Mouse (Mus musculus): ENCODE results near the gene Rab23. TPM values are rescaled to one million over a fixed set of nuclear protein-coding genes. Genes with fewer than 3 reads are reported as not detected.

The Rab23 gene
- polyA plus RNA-seq, 1 experiment from 2014 or later: 9.6 TPM

GRCm38 (mm10) chr1:33766520-33767508 is 47.1 kb downstream of the Rab23 start:
- DNase-seq (ENCODE audit: low spot score): no peak

- DNase-seq (ENCODE audit: low spot score): no peak
These were observed 48.6 kb downstream of the Rab23 start for GRCm38 (mm10) chr1:33768091-33768787.

GRCm38 (mm10) chr1:33768827-33769226 is 49.1 kb downstream of the Rab23 start:
- DNase-seq (ENCODE audit: low spot score): no peak

GRCm38 (mm10) chr1:33771621-33772020 is 51.9 kb downstream of the Rab23 start:
- no peak for DNase-seq (ENCODE audit: low spot score)

- no peak for DNase-seq (ENCODE audit: low spot score)
These were observed 52.4 kb downstream of the Rab23 start for GRCm38 (mm10) chr1:33772106-33772505.

GRCm38 (mm10) chr1:33776175-33776611 is 56.5 kb downstream of the Rab23 start:
- DNase-seq (ENCODE audit: low spot score): no peak

- DNase-seq (ENCODE audit: low spot score): no peak
These were observed 64.9 kb downstream of the Rab23 start for GRCm38 (mm10) chr1:33784561-33784960.

GRCm38 (mm10) chr1:33788072-33788471 is 68.4 kb downstream of the Rab23 start:
- no peak for DNase-seq (ENCODE audit: low spot score)

- no peak for DNase-seq (ENCODE audit: low spot score)
These were observed 68.8 kb downstream of the Rab23 start for GRCm38 (mm10) chr1:33788493-33788892.

Other genes with a start within 250 kb of the Rab23 start
- 43.6 and 46.3 TPM in 2 replicates for gene Prim2, start 50.1 kb upstream of the Rab23 start, polyA plus RNA-seq (2015; fragmentation: Nextera tagmentation; extraction: Ambion mirVana)
- 15.7 and 17.8 TPM in 2 replicates for gene Bag2, start 37.9 kb downstream of the Rab23 start, polyA plus RNA-seq (2015; fragmentation: Nextera tagmentation; extraction: Ambion mirVana)
- 17.3 and 18.6 TPM in 2 replicates for gene Zfp451, start 94.7 kb downstream of the Rab23 start, polyA plus RNA-seq (2015; fragmentation: Nextera tagmentation; extraction: Ambion mirVana)
- 0.68 and 0.72 TPM in 2 replicates for gene Bend6, start 187.9 kb downstream of the Rab23 start, polyA plus RNA-seq (2015; fragmentation: Nextera tagmentation; extraction: Ambion mirVana)
- gene Dst, start 188.3 kb downstream of the Rab23 start, polyA plus RNA-seq (2015; fragmentation: Nextera tagmentation; extraction: Ambion mirVana): 9.4 and 11.9 TPM in 2 replicates

Data from thymus, postnatal 0 days (tissue).